Mouse (Mus musculus) liver, postnatal 0 days (tissue): ENCODE measurements around the gene Cnpy2.

Experiments
- CTCF ChIP-seq: sonication (generic); IDR thresholded peaks from 2 replicates; pipeline ENCODE4 v1.5.1; 2016; ENCODE audit warnings: antibody characterized with exemption, low read depth
- EP300 ChIP-seq: IDR thresholded peaks from 2 replicates; pipeline ENCODE4 v1.6.1; 2016; ENCODE audit warnings: antibody characterized with exemption, low read depth, mild to moderate bottlenecking

DNA sequence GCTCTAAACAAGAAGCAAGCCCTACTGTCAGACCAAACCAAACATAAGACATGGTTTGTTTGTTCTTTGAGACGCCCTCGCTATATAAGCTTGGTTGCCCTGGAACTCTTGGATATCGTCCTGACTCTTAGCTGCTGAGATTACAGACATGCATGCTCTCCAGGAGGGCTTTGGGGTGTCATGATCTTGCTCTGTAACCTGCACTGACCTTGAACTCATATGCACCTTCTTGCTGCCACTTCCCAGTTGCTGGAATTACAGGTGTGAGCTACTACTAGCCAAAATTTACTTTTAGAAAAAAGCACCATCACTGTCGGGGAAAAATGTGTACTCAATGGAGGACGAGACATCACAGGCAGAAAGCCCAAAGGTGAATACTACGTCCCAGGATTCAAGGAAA is 47.3 kb downstream of the Cnpy2 start:
- TF ChIP-seq CTCF (no peak), EP300 (no peak)
